Mouse (Mus musculus) myocyte (in vitro differentiated cells): ENCODE measurements around the gene Mfn2.
A peak's percentile ranks its signal among the peaks of the same experiment; 100 is the strongest.

Source experiments
- POLR2A ChIP-seq: IDR thresholded peaks from one replicate; pipeline ENCODE4 v1.6.1; 2011; ENCODE audit warnings: low read depth, mild to moderate bottlenecking, control low read depth, moderate library complexity; ENCODE audit not compliant: insufficient read length
- POLR2AphosphoS2 ChIP-seq: IDR thresholded peaks from one replicate; pipeline ENCODE4 v1.6.1; 2011; ENCODE audit warnings: low read depth, control low read depth; ENCODE audit not compliant: insufficient read length
- USF1 ChIP-seq: IDR thresholded peaks from one replicate; pipeline ENCODE4 v1.6.1; 2011; ENCODE audit warnings: low read depth, mild to moderate bottlenecking, control low read depth, moderate library complexity

DNA sequence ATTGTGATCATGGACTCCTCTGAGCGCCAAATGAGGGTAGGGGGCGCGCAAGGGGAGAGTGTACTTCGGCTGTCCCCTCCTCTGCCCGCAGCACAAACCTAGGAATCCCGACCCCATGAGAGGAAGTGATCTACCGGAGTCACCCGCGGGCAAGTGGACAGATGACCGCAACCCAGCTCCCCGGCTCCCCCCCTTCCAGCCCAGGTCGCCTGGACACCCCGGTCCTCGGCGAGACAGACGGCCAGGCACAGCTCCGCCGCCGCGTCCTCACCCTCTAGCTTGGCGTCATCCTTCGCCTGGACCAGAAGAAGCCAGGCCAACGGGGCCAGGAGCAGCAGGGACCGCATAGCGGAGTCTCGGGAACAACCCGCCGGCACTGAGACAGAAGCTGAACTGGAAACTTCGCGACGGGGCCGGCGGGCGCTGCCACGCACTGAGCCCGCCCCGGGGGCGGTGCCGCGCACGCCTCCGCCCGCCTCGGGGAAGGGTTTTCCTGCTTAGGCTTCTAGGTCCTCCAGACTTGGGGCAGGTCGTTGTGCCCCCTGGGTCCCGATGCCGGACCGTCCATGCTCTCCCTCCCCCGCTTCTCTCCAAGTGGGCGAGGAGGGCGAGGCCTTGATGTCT, 31.9 kb upstream of the Mfn2 start, which contains the start of gene Plod1:
- peak; percentile 94 for TF ChIP-seq POLR2AphosphoS2
- peak; percentile 99 for TF ChIP-seq POLR2A
- no peak for TF ChIP-seq USF1
